In genomic region chr2:146646237-146646972, GRCm38 (mm10) we compare ENCODE assay signal across 10 mouse cellular contexts.
DNase-seq lines count a peak whose midpoint lies in the region; ATAC-seq and TF ChIP-seq lines count a peak whose summit lies in the region.
"Had no signal": no experiment of that assay in that cellular context is flagged by ENCODE, and none has a peak within 500 bp of the region (broad histone marks: within the 10 kb centered on the region; RNA-seq: fewer than 3 reads in every experiment).

No protein-coding gene starts in this region.

- H3K27me3 ChIP-seq in stomach, embryonic 14.5 days (ENCODE audit: control insufficient read depth, insufficient read depth, low read length) = no peaks in the 10 kb centered on the region
- H3K27me3 ChIP-seq in stomach, postnatal 0 days (ENCODE audit: control insufficient read depth, insufficient read depth, low read length) = no peaks in the 10 kb centered on the region
- H3K27me3 ChIP-seq in hindbrain, embryonic 14.5 days (ENCODE audit: control insufficient read depth, insufficient read depth, low read length) = no peaks in the 10 kb centered on the region
- no peaks in the 10 kb centered on the region for H3K27me3 ChIP-seq in midbrain, embryonic 11.5 days (ENCODE audit: control insufficient read depth, insufficient read depth, low read length)
- H3K27me3 ChIP-seq: embryonic facial prominence, embryonic 13.5 days; liver, embryonic 13.5 days; megakaryocyte, embryonic 14.5 days had no signal

- no peak for TF ChIP-seq CTCF in stomach, postnatal 0 days (IDR thresholded peaks at IDR 0.05; ENCODE audit: low read depth)

- intact Hi-C loops in heart, postnatal 14 days (cut with DNase I) = no loop called here

- no peak for DNase-seq in stomach, postnatal 0 days (ENCODE audit: low spot score)
- peak; percentile 65 for DNase-seq in hindbrain, embryonic 14.5 days (ENCODE audit: low spot score)
- no peak for DNase-seq in midbrain, embryonic 11.5 days (ENCODE audit: low spot score, missing footprints)
- no peak for DNase-seq in heart, postnatal 14 days
- no peak for DNase-seq in left cerebral cortex, adult 8-10 months (ENCODE audit: low spot score in 2 of 2)
- DNase-seq: liver, embryonic 13.5 days had no signal

- no peak overlapping the region for H3K4me2 ChIP-seq in stomach, embryonic 14.5 days (replicated peaks; ENCODE audit: low read depth, low read length)
- no peak overlapping the region for H3K4me2 ChIP-seq in stomach, postnatal 0 days (replicated peaks; ENCODE audit: low read depth)
- peak overlapping the region; percentile 43 for H3K4me2 ChIP-seq in hindbrain, embryonic 14.5 days (replicated peaks)
- H3K4me2 ChIP-seq in midbrain, embryonic 11.5 days = peak overlapping the region; percentile 13; the same call in 1 of the 2 replicates
- H3K4me2 ChIP-seq: embryonic facial prominence, embryonic 13.5 days; liver, embryonic 13.5 days had no signal

- no peaks in the 10 kb centered on the region for H3K9me3 ChIP-seq in stomach, embryonic 14.5 days (ENCODE audit: control insufficient read depth, low read depth, low read length)
- no peaks in the 10 kb centered on the region for H3K9me3 ChIP-seq in stomach, postnatal 0 days (ENCODE audit: control insufficient read depth, low read length)
- H3K9me3 ChIP-seq in hindbrain, embryonic 14.5 days (ENCODE audit: control insufficient read depth, low read length) = no peaks in the 10 kb centered on the region
- H3K9me3 ChIP-seq in midbrain, embryonic 11.5 days (ENCODE audit: control insufficient read depth, low read length) = no peaks in the 10 kb centered on the region; the same call in 1 of the 2 replicates
- H3K9me3 ChIP-seq: embryonic facial prominence, embryonic 13.5 days; liver, embryonic 13.5 days; megakaryocyte, embryonic 14.5 days had no signal

- no peaks in the 10 kb centered on the region for H3K36me3 ChIP-seq in stomach, embryonic 14.5 days (ENCODE audit: control insufficient read depth, insufficient read depth, low read length)
- no peaks in the 10 kb centered on the region for H3K36me3 ChIP-seq in stomach, postnatal 0 days (ENCODE audit: control insufficient read depth, insufficient read depth, low read length)
- no peaks in the 10 kb centered on the region for H3K36me3 ChIP-seq in hindbrain, embryonic 14.5 days (replicated peaks; ENCODE audit: control insufficient read depth, insufficient read depth)
- no peaks in the 10 kb centered on the region for H3K36me3 ChIP-seq in midbrain, embryonic 11.5 days (ENCODE audit: control insufficient read depth, insufficient read depth, low read length)
- H3K36me3 ChIP-seq: embryonic facial prominence, embryonic 13.5 days; liver, embryonic 13.5 days had no signal

- H3K4me1 ChIP-seq in stomach, embryonic 14.5 days (ENCODE audit: control insufficient read depth, insufficient read depth, low read length) = no peaks in the 10 kb centered on the region
- H3K4me1 ChIP-seq in stomach, postnatal 0 days (replicated peaks; ENCODE audit: control insufficient read depth, insufficient read depth) = no peaks in the 10 kb centered on the region
- H3K4me1 ChIP-seq in hindbrain, embryonic 14.5 days (replicated peaks; ENCODE audit: control insufficient read depth, insufficient read depth, low read length) = peaks cover 6% of the 10 kb centered on the region; the same call in 1 of the 2 replicates
- H3K4me1 ChIP-seq in midbrain, embryonic 11.5 days (ENCODE audit: control insufficient read depth, insufficient read depth, low read length) = peaks cover 8% of the 10 kb centered on the region
- H3K4me1 ChIP-seq: embryonic facial prominence, embryonic 13.5 days; liver, embryonic 13.5 days; megakaryocyte, embryonic 14.5 days had no signal

- H3K9ac ChIP-seq in stomach, embryonic 14.5 days (replicated peaks; ENCODE audit: low read depth, low read length) = no peak overlapping the region
- no peak overlapping the region for H3K9ac ChIP-seq in stomach, postnatal 0 days (ENCODE audit: low read length)
- H3K9ac ChIP-seq in hindbrain, embryonic 14.5 days = peak overlapping the region; percentile 36; the same call in 1 of the 2 replicates
- H3K9ac ChIP-seq in midbrain, embryonic 11.5 days (ENCODE audit: low read length) = no peak overlapping the region
- H3K9ac ChIP-seq: embryonic facial prominence, embryonic 13.5 days; liver, embryonic 13.5 days had no signal

- no peak overlapping the region for H3K27ac ChIP-seq in stomach, embryonic 14.5 days (ENCODE audit: low read length)
- no peak overlapping the region for H3K27ac ChIP-seq in stomach, postnatal 0 days (replicated peaks)
- 0 out of 2 replicates have a peak overlapping the region, but pooled peaks have one; percentile 9 for H3K27ac ChIP-seq in hindbrain, embryonic 14.5 days
- H3K27ac ChIP-seq in midbrain, embryonic 11.5 days (ENCODE audit: low read depth, low read length) = no peak overlapping the region
- H3K27ac ChIP-seq: embryonic facial prominence, embryonic 13.5 days; liver, embryonic 13.5 days had no signal

- ATAC-seq in stomach, embryonic 14.5 days (ENCODE audit: insufficient number of reproducible peaks, insufficient read depth, low FRiP score, low read depth) = peak; percentile 59; the same call in 1 of the 2 replicates
- no peak for ATAC-seq in stomach, postnatal 0 days (ENCODE audit: low FRiP score, low TSS enrichment)
- peak; percentile 81 for ATAC-seq in hindbrain, embryonic 14.5 days (ENCODE audit: low FRiP score)
- 0 out of 2 replicates have a peak, but pooled peaks have one; percentile 54 for ATAC-seq in midbrain, embryonic 11.5 days (ENCODE audit: low FRiP score)
- no peak for ATAC-seq in cerebellum, adult (ENCODE audit: insufficient number of reproducible peaks, low FRiP score, low TSS enrichment)

- no peak overlapping the region for H3K4me3 ChIP-seq in stomach, embryonic 14.5 days (ENCODE audit: low read depth, low read length)
- H3K4me3 ChIP-seq in stomach, postnatal 0 days (ENCODE audit: low read depth, low read length) = no peak overlapping the region
- H3K4me3 ChIP-seq in hindbrain, embryonic 14.5 days (replicated peaks; ENCODE audit: low read length) = no peak overlapping the region
- H3K4me3 ChIP-seq in midbrain, embryonic 11.5 days (ENCODE audit: low read depth, low read length) = no peak overlapping the region
- H3K4me3 ChIP-seq: embryonic facial prominence, embryonic 13.5 days; liver, embryonic 13.5 days; megakaryocyte, embryonic 14.5 days had no signal

- no peak for TF ChIP-seq EP300 in stomach, postnatal 0 days (optimal IDR thresholded peaks at IDR 0.05)

- 57% methylated on average over 16 of the region's 16 CpGs for WGBS in stomach, embryonic 14.5 days
- 54% methylated on average over 16 of the region's 16 CpGs for WGBS in stomach, postnatal 0 days
- WGBS in hindbrain, embryonic 14.5 days = 15% methylated on average over 16 of the region's 16 CpGs
- WGBS in midbrain, embryonic 11.5 days = 31% methylated on average over 16 of the region's 16 CpGs

Comparison
In these comparisons a context has a peak if more than half of its experiments do, and no peak if none do; other contexts are left out.
1. ATAC-seq: peak in stomach, embryonic 14.5 days (single experiment), hindbrain, embryonic 14.5 days (single experiment) and midbrain, embryonic 11.5 days (single experiment); none in stomach, postnatal 0 days (single experiment) and cerebellum, adult (single experiment).
2. H3K4me2 ChIP-seq: peak in hindbrain, embryonic 14.5 days (single experiment) and midbrain, embryonic 11.5 days (single experiment); none in stomach, embryonic 14.5 days (single experiment) and stomach, postnatal 0 days (single experiment).